10 mouse cellular contexts compared by ENCODE assay signal in the genomic region with DNA sequence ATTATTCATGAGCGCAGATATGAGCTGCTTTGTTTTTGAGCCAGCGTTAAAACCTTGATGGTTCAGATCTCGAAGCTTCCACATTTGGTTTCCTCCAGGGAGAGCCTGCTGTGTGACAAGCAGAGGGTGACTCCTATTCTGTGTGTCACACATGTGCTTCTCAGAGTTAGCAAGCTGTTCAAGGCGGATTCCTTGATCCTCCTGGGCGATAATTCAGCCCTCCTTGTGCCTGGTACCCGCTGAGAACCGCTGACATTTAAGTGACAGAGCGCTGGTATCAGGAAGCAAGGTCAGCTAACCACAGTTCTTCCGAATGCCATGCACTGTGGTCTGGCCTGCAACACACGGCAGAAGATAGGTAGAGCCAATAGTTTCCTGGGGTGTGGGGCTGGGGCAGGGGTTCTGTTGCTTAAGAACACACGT.
DNase-seq lines count a peak whose midpoint lies in the region; ATAC-seq lines count a peak whose summit lies in the region.
"Had no signal": no experiment of that assay in that cellular context is flagged by ENCODE, and none has a peak within 500 bp of the region (broad histone marks: within the 10 kb centered on the region; RNA-seq: fewer than 3 reads in every experiment).

No protein-coding gene starts in this region.

- no peak for DNase-seq in heart, postnatal 10 days
- DNase-seq in ZHBTc4 (ENCODE audit: low read depth, low spot score) = peak; percentile 31
- DNase-seq in ovary, adult 18-20 months (ENCODE audit: low spot score) = no peak
- DNase-seq in gastrocnemius, adult 8-10 months (ENCODE audit: low spot score in 2 of 2) = no peak
- DNase-seq: cerebellum, postnatal 25 days had no signal

- H3K27ac ChIP-seq in heart, embryonic 14.5 days (replicated peaks in 1 of 2; ENCODE audit: control insufficient read depth in 1 of 2, insufficient read depth in 1 of 2, low read depth in 2 of 2, low read length in 2 of 2) = no peak overlapping the region
- peak overlapping the region; percentile 28; the same call in 1 of the 2 replicates for H3K27ac ChIP-seq in forebrain, embryonic 16.5 days (ENCODE audit: low read length)
- no peak overlapping the region for H3K27ac ChIP-seq in midbrain, embryonic 15.5 days
- no peak overlapping the region for H3K27ac ChIP-seq in kidney, embryonic 14.5 days (ENCODE audit: low read depth, low read length)

- no peaks in the 10 kb centered on the region for H3K9me3 ChIP-seq in heart, embryonic 14.5 days (ENCODE audit: control insufficient read depth, low read length)
- H3K9me3 ChIP-seq in forebrain, embryonic 16.5 days (ENCODE audit: control insufficient read depth, low read length) = no peaks in the 10 kb centered on the region
- H3K9me3 ChIP-seq in midbrain, embryonic 15.5 days = no peaks in the 10 kb centered on the region
- H3K9me3 ChIP-seq in kidney, embryonic 14.5 days (ENCODE audit: control insufficient read depth, low read length) = no peaks in the 10 kb centered on the region

- WGBS in heart, embryonic 14.5 days = 19% methylated on average over 11 of the region's 11 CpGs
- 28% methylated on average over 11 of the region's 11 CpGs for WGBS in forebrain, embryonic 16.5 days
- WGBS in midbrain, embryonic 15.5 days = 26% methylated on average over 11 of the region's 11 CpGs
- 44% methylated on average over 11 of the region's 11 CpGs for WGBS in kidney, embryonic 14.5 days

- no peak overlapping the region for H3K4me3 ChIP-seq in heart, embryonic 14.5 days (ENCODE audit: control insufficient read depth in 1 of 2, insufficient read depth in 1 of 2, low read depth in 1 of 2, low read length in 2 of 2)
- no peak overlapping the region; the same call in 1 of the 2 replicates for H3K4me3 ChIP-seq in forebrain, embryonic 16.5 days (replicated peaks; ENCODE audit: low read length)
- H3K4me3 ChIP-seq in midbrain, embryonic 15.5 days = 0 out of 2 replicates have a peak overlapping the region, but pooled peaks have one; percentile 3
- H3K4me3 ChIP-seq in kidney, embryonic 14.5 days (ENCODE audit: low read length) = no peak overlapping the region

- no peaks in the 10 kb centered on the region for H3K27me3 ChIP-seq in heart, embryonic 14.5 days (ENCODE audit: control insufficient read depth, insufficient read depth, low read length)
- H3K27me3 ChIP-seq in forebrain, embryonic 16.5 days (replicated peaks; ENCODE audit: control insufficient read depth, insufficient read depth, low read length) = no peaks in the 10 kb centered on the region
- no peaks in the 10 kb centered on the region; the same call in 1 of the 2 replicates for H3K27me3 ChIP-seq in midbrain, embryonic 15.5 days (replicated peaks)
- H3K27me3 ChIP-seq in kidney, embryonic 14.5 days (ENCODE audit: control insufficient read depth, insufficient read depth, low read length) = no peaks in the 10 kb centered on the region

- intact Hi-C loops in heart, postnatal 10 days (cut with DNase I) = no loop called here

- peaks cover 16 to 23% of the 10 kb centered on the region in 2 experiments for H3K4me1 ChIP-seq in heart, embryonic 14.5 days (ENCODE audit: control insufficient read depth in 2 of 2, insufficient read depth in 2 of 2, low read length in 2 of 2)
- peaks cover 8% of the 10 kb centered on the region for H3K4me1 ChIP-seq in forebrain, embryonic 16.5 days (replicated peaks; ENCODE audit: control insufficient read depth, insufficient read depth, low read length)
- peaks cover 14% of the 10 kb centered on the region for H3K4me1 ChIP-seq in midbrain, embryonic 15.5 days
- 0 out of 2 replicates have a peak, but pooled peaks cover 3% of the 10 kb centered on the region for H3K4me1 ChIP-seq in kidney, embryonic 14.5 days (ENCODE audit: control insufficient read depth, insufficient read depth, low read length)

- H3K9ac ChIP-seq in heart, embryonic 14.5 days (ENCODE audit: low read length) = peak overlapping the region; percentile 25; the same call in 1 of the 2 replicates
- H3K9ac ChIP-seq in forebrain, embryonic 16.5 days (replicated peaks; ENCODE audit: low read depth, low read length) = 0 out of 2 replicates have a peak overlapping the region, but pooled peaks have one; percentile 39
- no peak overlapping the region for H3K9ac ChIP-seq in midbrain, embryonic 15.5 days
- no peak overlapping the region for H3K9ac ChIP-seq in kidney, embryonic 14.5 days (ENCODE audit: low read depth, low read length)

- H3K4me2 ChIP-seq in heart, embryonic 14.5 days (ENCODE audit: low read length) = peak overlapping the region; percentile 13; the same call in 1 of the 2 replicates
- H3K4me2 ChIP-seq in forebrain, embryonic 16.5 days (ENCODE audit: low read length) = peak overlapping the region; percentile 32
- H3K4me2 ChIP-seq in midbrain, embryonic 15.5 days = peak overlapping the region; percentile 23; the same call in 1 of the 2 replicates
- H3K4me2 ChIP-seq in kidney, embryonic 14.5 days (replicated peaks; ENCODE audit: low read depth, low read length) = no peak overlapping the region
- H3K4me2 ChIP-seq: heart, embryonic 11.5 days had no signal

- ATAC-seq in heart, embryonic 14.5 days (ENCODE audit: insufficient number of reproducible peaks, insufficient read depth, low FRiP score, low read depth) = no peak
- ATAC-seq in forebrain, embryonic 16.5 days = peak; percentile 37
- ATAC-seq in midbrain, embryonic 15.5 days (replicated peaks) = peak; percentile 44
- ATAC-seq in kidney, embryonic 14.5 days (ENCODE audit: low FRiP score, low TSS enrichment) = no peak

- no peaks in the 10 kb centered on the region for H3K36me3 ChIP-seq in heart, embryonic 14.5 days (ENCODE audit: control insufficient read depth, insufficient read depth, low read length)
- no peaks in the 10 kb centered on the region for H3K36me3 ChIP-seq in forebrain, embryonic 16.5 days (ENCODE audit: control insufficient read depth, insufficient read depth)
- H3K36me3 ChIP-seq in midbrain, embryonic 15.5 days (replicated peaks) = no peaks in the 10 kb centered on the region
- no peaks in the 10 kb centered on the region for H3K36me3 ChIP-seq in kidney, embryonic 14.5 days (ENCODE audit: control insufficient read depth, insufficient read depth, low read length)

Comparison
In these comparisons a context has a peak if more than half of its experiments do, and no peak if none do; other contexts are left out.
1. ATAC-seq: peak in forebrain, embryonic 16.5 days (single experiment) and midbrain, embryonic 15.5 days (single experiment); none in heart, embryonic 14.5 days (single experiment) and kidney, embryonic 14.5 days (single experiment).
2. H3K9ac ChIP-seq: peak in heart, embryonic 14.5 days (single experiment) and forebrain, embryonic 16.5 days (single experiment); none in midbrain, embryonic 15.5 days (single experiment) and kidney, embryonic 14.5 days (single experiment).